Mouse (Mus musculus): ENCODE data around the gene Fbxl16. TPM values are rescaled to one million over a fixed set of nuclear protein-coding genes. Genes with fewer than 3 reads are reported as not detected.

Gene Fbxl16
- total RNA-seq, 2 experiments from 2014 or later = 24.8 to 26.9 TPM

DNA sequence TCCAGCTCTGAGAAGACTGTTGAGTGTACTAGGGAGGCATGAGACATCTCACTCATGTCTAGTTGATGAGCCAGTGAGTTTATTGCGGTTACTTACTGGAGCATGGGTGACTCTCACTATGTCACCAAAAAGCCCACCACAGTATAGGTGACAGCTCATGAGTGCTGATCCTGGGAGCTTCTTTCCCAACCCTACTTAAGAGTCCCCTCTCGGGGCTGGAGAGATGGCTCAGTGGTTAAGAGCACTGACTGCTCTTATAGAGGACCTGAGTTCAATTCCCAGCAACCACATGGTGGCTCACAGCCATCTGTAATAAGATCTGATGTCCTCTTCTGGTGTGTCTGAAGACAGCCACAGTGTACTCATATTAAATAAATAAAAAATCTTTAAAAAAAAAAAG, 61.1 kb downstream of the Fbxl16 start:
- DNase-seq (ENCODE audit: low spot score in 2 of 2) = no peak

Small RNAs within 50 kb of the gene (microRNA-seq; reads per million reads assigned to microRNA genes)
- gene Mir3082 (1.1 reads per million), gene Mir6966 (not detected)

Other genes starting within 250 kb of the Fbxl16 start
- 1 to 10 TPM; 2.4 TPM for gene Sox8, start 238.4 kb upstream of the Fbxl16 start, total RNA-seq (2021)
- 10 to 100 TPM; 32.4 to 34.3 TPM for gene Lmf1, start 230.0 kb upstream of the Fbxl16 start, total RNA-seq (2021)
- gene Gng13, start 91.9 kb upstream of the Fbxl16 start, total RNA-seq (2021) = 1 to 10 TPM in 1 of 2 experiments, not detected in 1; 1.8 TPM
- gene Chtf18, start 81.7 kb upstream of the Fbxl16 start, total RNA-seq (2021) = 10 to 100 TPM; 16.2 to 17.7 TPM
- 10 to 100 TPM; 16.6 to 18.2 TPM for gene Rpusd1, start 81.4 kb upstream of the Fbxl16 start, total RNA-seq (2021)
- not detected for gene Mslnl, start 73.0 kb upstream of the Fbxl16 start, total RNA-seq (2021)
- gene Msln, start 54.7 kb upstream of the Fbxl16 start, total RNA-seq (2021) = 10 to 100 TPM; 16.3 to 19.1 TPM
- 10 to 100 TPM; 39.5 to 40.8 TPM for gene Narfl, start 35.3 kb upstream of the Fbxl16 start, total RNA-seq (2021)
- 10 to 100 TPM; 51.4 to 53.4 TPM for gene Haghl, start 23.4 kb upstream of the Fbxl16 start, total RNA-seq (2021)
- gene Ccdc78, start 22.5 kb upstream of the Fbxl16 start, total RNA-seq (2021) = under 1 TPM in 1 of 2 experiments, not detected in 1; 0.22 TPM
- 10 to 100 TPM; 89.1 to 93.5 TPM for gene Fam173a, start 16.2 kb upstream of the Fbxl16 start, total RNA-seq (2021)
- not detected for gene AC134908.4, start 13.4 kb upstream of the Fbxl16 start, total RNA-seq (2021)
- gene Metrn, start 11.9 kb upstream of the Fbxl16 start, total RNA-seq (2021) = 10 to 100 TPM; 71.1 to 74.5 TPM
- gene Wdr24, start 14.5 kb downstream of the Fbxl16 start, total RNA-seq (2021) = 10 to 100 TPM; 27.8 to 31.0 TPM
- 10 to 100 TPM; 72.9 to 81.8 TPM for gene Jmjd8, start 19.8 kb downstream of the Fbxl16 start, total RNA-seq (2021)
- gene Stub1, start 24.3 kb downstream of the Fbxl16 start, total RNA-seq (2021) = 100 to 1,000 TPM; 210 to 213 TPM
- gene Rhbdl1, start 28.2 kb downstream of the Fbxl16 start, total RNA-seq (2021) = 10 to 100 TPM; 19.3 to 21.4 TPM
- 10 to 100 TPM; 13.2 to 15.5 TPM for gene Gm20683, start 32.7 kb downstream of the Fbxl16 start, total RNA-seq (2021)
- gene Rhot2, start 35.8 kb downstream of the Fbxl16 start, total RNA-seq (2021) = 10 to 100 TPM; 89.6 to 95.0 TPM
- 10 to 100 TPM; 53.1 to 58.9 TPM for gene Wdr90, start 52.4 kb downstream of the Fbxl16 start, total RNA-seq (2021)
- gene Mcrip2, start 59.7 kb downstream of the Fbxl16 start, total RNA-seq (2021) = 100 to 1,000 TPM; 193 to 209 TPM
- gene Mettl26, start 66.0 kb downstream of the Fbxl16 start, total RNA-seq (2021) = 10 to 100 TPM; 80.4 to 81.3 TPM
- gene Wfikkn1, start 71.8 kb downstream of the Fbxl16 start, total RNA-seq (2021) = 1 to 10 TPM; 5.1 to 5.2 TPM
- gene Rab40c, start 110.6 kb downstream of the Fbxl16 start, total RNA-seq (2021) = 10 to 100 TPM; 36.4 to 38.1 TPM
- 100 to 1,000 TPM in 1 of 2 experiments, 10 to 100 TPM in 1; 97.7 to 115 TPM for gene Pigq, start 135.9 kb downstream of the Fbxl16 start, total RNA-seq (2021)
- 1 to 10 TPM in 1 of 2 experiments, under 1 TPM in 1; 0.54 to 1.5 TPM for gene Nhlrc4, start 135.9 kb downstream of the Fbxl16 start, total RNA-seq (2021)
- 1 to 10 TPM in 1 of 2 experiments, not detected in 1; 1.1 TPM for gene A930017K11Rik, start 143.5 kb downstream of the Fbxl16 start, total RNA-seq (2021)
- 10 to 100 TPM; 24.0 to 24.2 TPM for gene Capn15, start 176.7 kb downstream of the Fbxl16 start, total RNA-seq (2021)

Data from adrenal gland, postnatal 4 days (tissue).